Mouse (Mus musculus) liver, embryonic 16.5 days (tissue): ENCODE data around the gene Slc7a5. TPM values are rescaled to one million over a fixed set of nuclear protein-coding genes. Genes with fewer than 3 reads are reported as not detected.

Source experiments
- ATAC-seq: fragments of 200-750 bp; cut with Nextera tagmentation; 2 replicates; pipeline ENCODE4 v1.8.0; 2017; ENCODE audit warnings: low read depth, mild to moderate bottlenecking, moderate number of reproducible peaks, moderate library complexity
- H3K27ac ChIP-seq: fragments of 300-500 bp; sonication (generic); 2 replicates; pipeline ENCODE4 v1.5.1; 2014; ENCODE audit warnings: mild to moderate bottlenecking, low read length
- H3K27me3 ChIP-seq: fragments of 300-500 bp; sonication (generic); 2 replicates; pipeline ENCODE4 v1.6.1; 2014; ENCODE audit warnings: low read depth, low read length, mixed read lengths; ENCODE audit not compliant: control insufficient read depth, insufficient read depth
- H3K36me3 ChIP-seq: fragments of 300-500 bp; sonication (generic); 2 replicates; pipeline ENCODE4 v1.6.1; 2014; ENCODE audit warnings: mild to moderate bottlenecking; ENCODE audit not compliant: control insufficient read depth, insufficient read depth
- H3K4me1 ChIP-seq: fragments of 300-500 bp; sonication (generic); 2 replicates; pipeline ENCODE4 v1.6.1; 2014; ENCODE audit warnings: low read depth, low read length, mixed read lengths; ENCODE audit not compliant: control insufficient read depth
- H3K4me2 ChIP-seq: fragments of 300-500 bp; sonication (generic); 2 replicates; pipeline ENCODE4 v1.6.1; 2014; ENCODE audit warnings: low read depth, low read length, mixed read lengths
- H3K4me3 ChIP-seq: fragments of 300-500 bp; sonication (generic); 2 replicates; pipeline ENCODE4 v1.5.1; 2014; ENCODE audit warnings: low read depth, mild to moderate bottlenecking, low read length
- H3K9ac ChIP-seq: fragments of 300-500 bp; sonication (generic); 2 replicates; pipeline ENCODE4 v1.6.1; 2014; ENCODE audit warnings: low read depth, low read length
- H3K9me3 ChIP-seq: fragments of 300-500 bp; sonication (generic); replicated peaks from 2 replicates; pipeline ENCODE4 v1.6.1; 2016; ENCODE audit warnings: low read length; ENCODE audit not compliant: control insufficient read depth
- WGBS: fragments of 180-500 bp; shearing (Covaris S2); extraction: QIAGEN DNeasy Blood & Tissue Kit; methylation state at CpG from one replicate; pipeline ENCODE4 v1.1.7; 2014; ENCODE audit not compliant: insufficient replicate concordance; 5-methylcytosine and 5-hydroxymethylcytosine counted together
- polyA plus RNA-seq: library from polyadenylated mRNA; unstranded; fragments of >200 nt; fragmentation: Nextera tagmentation; extraction: Ambion mirVana; gene quantifications from 2 replicates; pipeline ENCODE4 v1.2.1, GENCODE M21; 2015

Gene Slc7a5
- polyA plus RNA-seq, 1 experiment from 2014 or later, result 36.9 TPM

DNA sequence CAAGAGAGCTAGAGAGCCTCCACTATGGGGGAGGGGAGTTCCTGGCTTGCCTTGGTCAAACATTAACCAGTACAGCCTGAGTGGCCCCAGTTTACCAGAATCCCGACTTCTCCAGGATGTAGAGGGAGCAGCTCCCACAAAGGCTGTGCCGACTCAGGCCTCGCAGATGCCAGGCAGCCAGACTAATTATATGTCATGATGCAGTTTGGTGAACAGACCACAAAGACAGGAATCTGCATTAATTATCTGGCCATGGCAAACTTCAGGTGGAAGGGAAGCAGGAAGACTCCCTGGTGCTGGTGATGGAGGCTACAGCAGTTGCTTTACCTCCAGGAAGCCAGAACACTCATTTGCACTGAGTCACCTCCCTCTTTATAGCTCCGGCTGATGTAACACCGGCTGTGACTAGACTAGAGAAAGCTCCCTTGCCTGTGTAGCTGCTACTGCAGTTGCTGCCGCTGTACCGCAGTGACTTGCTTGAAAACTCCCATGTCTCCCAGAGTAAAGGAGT, 9.6 kb downstream of the Slc7a5 start:
- 46% methylated on average over 7 of the region's 7 CpGs for WGBS
- Histone ChIP-seq H3K4me1 (peaks cover 73% of the 10 kb centered on the region), H3K4me3 (peak overlapping the region; percentile 52), H3K27me3 (no peaks in the 10 kb centered on the region), H3K4me2 (peak overlapping the region; percentile 68), H3K9me3 (no peaks in the 10 kb centered on the region), H3K27ac (peak overlapping the region; percentile 98), H3K9ac (peak overlapping the region; percentile 75), H3K36me3 (peaks cover 37% of the 10 kb centered on the region)
- peak; percentile 10 for ATAC-seq

DNA sequence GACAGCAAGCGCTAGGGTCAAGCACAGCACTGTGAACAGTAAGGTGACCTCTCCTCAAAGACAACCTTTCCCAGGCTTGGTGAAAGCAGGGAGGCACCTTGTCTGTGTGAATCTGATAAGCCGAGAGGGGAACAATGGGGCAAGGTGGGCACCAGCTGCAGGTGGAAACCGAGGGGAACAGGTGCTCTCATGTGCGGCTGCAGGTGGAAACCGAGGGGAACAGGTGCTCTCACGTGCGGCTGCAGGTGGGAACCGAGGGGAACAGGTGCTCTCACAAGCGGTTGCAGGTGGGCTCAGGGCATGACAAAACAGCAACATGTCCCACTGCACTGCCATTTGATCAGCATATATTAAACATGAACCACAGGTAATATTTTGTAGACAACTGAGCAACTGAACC, 10.3 kb downstream of the Slc7a5 start:
- peak overlapping the region; percentile 68 for H3K4me2 ChIP-seq
- H3K27me3 ChIP-seq, result no peaks in the 10 kb centered on the region
- ATAC-seq, result no peak
- peaks cover 66% of the 10 kb centered on the region for H3K4me1 ChIP-seq
- WGBS, result 55% methylated on average over 9 of the region's 9 CpGs
- peak overlapping the region; percentile 98 for H3K27ac ChIP-seq
- peaks cover 36% of the 10 kb centered on the region for H3K36me3 ChIP-seq
- H3K9me3 ChIP-seq, result no peaks in the 10 kb centered on the region
- H3K9ac ChIP-seq, result peak overlapping the region; percentile 75
- peak overlapping the region; percentile 52; the same call in 1 of the 2 replicates for H3K4me3 ChIP-seq

DNA sequence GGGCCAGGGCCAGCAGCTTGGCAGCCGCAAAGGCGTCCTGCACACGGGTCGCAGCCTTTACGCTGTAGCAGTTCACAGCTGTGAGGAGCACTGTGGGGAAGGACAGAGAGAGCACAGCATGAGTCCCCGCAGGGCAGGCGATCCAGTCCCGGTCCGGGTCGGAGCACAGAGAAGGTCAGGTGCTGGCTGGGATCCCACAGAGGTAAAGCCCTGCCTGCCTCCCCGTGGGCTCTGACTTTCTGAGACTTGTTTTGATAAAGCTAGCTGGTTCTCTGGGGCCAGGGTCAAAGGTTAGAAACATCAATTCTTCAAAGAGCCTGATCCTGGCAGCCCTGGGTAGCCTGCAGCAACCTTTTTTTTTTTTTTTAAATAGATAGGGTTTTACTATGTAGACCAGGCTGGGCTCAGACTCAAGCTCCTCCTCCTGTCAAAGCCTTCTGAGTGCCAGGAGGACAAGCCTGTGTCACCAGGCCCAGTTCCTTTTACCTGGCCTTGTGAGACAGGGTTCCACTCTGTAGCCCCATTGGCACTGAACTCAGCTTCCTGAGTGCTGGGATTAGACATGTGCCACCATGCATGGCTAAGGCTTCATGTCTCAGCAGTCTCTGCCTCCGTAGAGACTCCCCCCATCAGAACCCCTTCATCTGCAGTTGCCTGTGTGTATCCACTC, 10.9 kb downstream of the Slc7a5 start:
- H3K4me1 ChIP-seq, result peaks cover 60% of the 10 kb centered on the region
- H3K27ac ChIP-seq, result peak overlapping the region; percentile 98; the same call in 1 of the 2 replicates
- WGBS, result 82% methylated on average over 12 of the region's 12 CpGs
- H3K4me2 ChIP-seq, result peak overlapping the region; percentile 68; the same call in 1 of the 2 replicates
- peak overlapping the region; percentile 75 for H3K9ac ChIP-seq
- no peaks in the 10 kb centered on the region for H3K9me3 ChIP-seq
- H3K27me3 ChIP-seq, result no peaks in the 10 kb centered on the region
- ATAC-seq, result no peak
- peak overlapping the region; percentile 18; the same call in 1 of the 2 replicates for H3K4me3 ChIP-seq
- peaks cover 39% of the 10 kb centered on the region for H3K36me3 ChIP-seq

DNA sequence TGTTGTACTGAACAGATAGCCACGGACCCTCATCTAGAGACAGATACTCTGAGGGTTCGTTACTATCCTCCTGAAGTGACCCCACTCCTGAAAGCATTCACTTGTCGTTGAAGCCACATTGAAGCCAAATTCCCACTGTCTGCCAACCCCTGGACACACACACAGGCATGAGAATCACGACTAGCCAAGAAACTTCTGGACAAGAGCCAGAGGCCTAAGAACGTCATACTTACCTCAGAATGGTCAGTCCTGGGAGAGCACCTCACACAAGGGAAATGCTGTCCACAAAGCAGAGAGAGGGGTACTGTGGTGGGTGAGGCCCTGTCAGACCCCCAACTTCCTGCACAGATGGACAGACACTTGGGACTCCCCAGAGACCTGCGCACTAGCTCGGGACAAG, 11.6 kb downstream of the Slc7a5 start:
- Histone ChIP-seq H3K4me3 (no peak overlapping the region), H3K4me2 (0 out of 2 replicates have a peak overlapping the region, but pooled peaks have one; percentile 10), H3K27ac (no peak overlapping the region; the same call in 1 of the 2 replicates), H3K36me3 (peaks cover 42% of the 10 kb centered on the region), H3K4me1 (peaks cover 53% of the 10 kb centered on the region), H3K9me3 (no peaks in the 10 kb centered on the region), H3K27me3 (no peaks in the 10 kb centered on the region), H3K9ac (0 out of 2 replicates have a peak overlapping the region, but pooled peaks have one; percentile 4)
- WGBS, result 75% methylated on average over 7 of the region's 7 CpGs
- no peak for ATAC-seq

DNA sequence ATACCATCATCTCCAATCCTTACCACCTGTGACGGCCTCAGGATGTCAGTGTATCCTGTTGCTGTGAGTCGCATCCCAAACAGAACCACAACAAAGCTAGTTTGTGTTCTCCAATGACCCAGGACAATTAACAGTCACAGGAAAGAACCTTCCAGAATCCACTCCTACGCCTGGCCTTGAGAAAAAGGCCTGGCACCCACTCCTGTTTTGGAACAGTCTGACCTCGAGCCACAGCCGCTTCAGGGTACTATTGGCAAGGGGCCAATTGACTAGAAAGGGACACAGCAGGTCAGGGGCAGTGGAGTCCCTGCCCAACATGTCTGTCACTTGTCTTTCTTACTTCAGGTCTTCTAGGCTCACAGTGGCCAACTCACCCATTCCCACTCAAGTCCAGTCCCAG, 14.6 kb downstream of the Slc7a5 start:
- H3K9me3 ChIP-seq, result no peaks in the 10 kb centered on the region
- H3K4me3 ChIP-seq, result no peak overlapping the region
- no peak overlapping the region for H3K9ac ChIP-seq
- no peak for ATAC-seq
- H3K4me2 ChIP-seq, result no peak overlapping the region
- 87% methylated on average over 5 of the region's 5 CpGs for whole genome bisulfite sequencing
- H3K36me3 ChIP-seq, result peaks cover 60% of the 10 kb centered on the region
- no peak overlapping the region for H3K27ac ChIP-seq
- H3K4me1 ChIP-seq, result peaks cover 25% of the 10 kb centered on the region
- no peaks in the 10 kb centered on the region for H3K27me3 ChIP-seq

DNA sequence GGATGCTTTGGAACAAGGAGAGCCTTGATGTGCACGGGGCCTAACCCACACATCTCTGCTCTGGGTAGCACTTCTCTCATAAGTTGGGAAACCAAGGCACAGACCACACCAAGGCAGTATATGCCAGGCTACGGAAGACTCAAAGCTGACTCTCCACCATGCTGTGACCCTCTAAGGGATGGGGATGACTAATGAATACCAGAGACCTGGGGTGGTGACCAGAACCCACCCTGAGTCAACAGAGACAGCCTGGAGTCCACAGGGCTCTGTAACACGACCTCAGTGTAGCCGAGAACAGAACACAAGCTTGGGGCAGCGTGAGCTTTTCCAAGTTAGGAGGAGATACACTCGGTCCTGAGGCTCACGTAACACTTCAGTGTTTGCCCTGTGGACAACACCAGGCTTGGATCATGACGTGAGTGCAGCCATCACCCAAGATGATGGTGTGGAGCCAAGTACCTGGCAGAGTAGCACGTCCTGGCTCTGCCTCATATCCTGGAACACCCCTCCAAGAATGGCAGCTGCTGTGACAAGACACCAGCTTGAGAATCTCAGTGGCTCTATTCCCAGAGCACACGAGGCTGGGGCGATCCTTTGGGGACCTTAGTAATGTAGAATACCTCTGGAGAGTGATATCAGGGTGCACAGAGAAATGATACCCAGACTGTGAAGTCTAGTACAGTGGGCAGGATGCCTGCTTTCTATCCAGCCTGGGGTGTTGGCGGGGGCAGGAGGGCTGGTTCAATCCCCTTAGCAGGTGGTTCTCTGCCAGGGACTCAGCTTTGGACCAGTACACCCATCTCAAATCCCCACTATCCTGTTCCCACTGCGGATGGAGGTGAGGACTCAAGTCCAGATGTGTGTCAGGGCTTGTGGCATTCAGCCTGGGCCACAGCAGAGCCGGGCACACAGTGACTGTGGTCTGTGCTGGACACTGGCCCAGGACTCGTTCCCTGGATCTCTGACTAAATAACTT, 17.4 kb downstream of the Slc7a5 start:
- no peaks in the 10 kb centered on the region for H3K27me3 ChIP-seq
- 83% methylated on average over 15 of the region's 15 CpGs for WGBS
- H3K27ac ChIP-seq, result no peak overlapping the region
- no peaks in the 10 kb centered on the region for H3K9me3 ChIP-seq
- no peak overlapping the region for H3K4me3 ChIP-seq
- peaks cover 74% of the 10 kb centered on the region for H3K36me3 ChIP-seq
- no peak overlapping the region for H3K9ac ChIP-seq
- no peak for ATAC-seq
- peaks cover 2% of the 10 kb centered on the region for H3K4me1 ChIP-seq
- H3K4me2 ChIP-seq, result no peak overlapping the region

DNA sequence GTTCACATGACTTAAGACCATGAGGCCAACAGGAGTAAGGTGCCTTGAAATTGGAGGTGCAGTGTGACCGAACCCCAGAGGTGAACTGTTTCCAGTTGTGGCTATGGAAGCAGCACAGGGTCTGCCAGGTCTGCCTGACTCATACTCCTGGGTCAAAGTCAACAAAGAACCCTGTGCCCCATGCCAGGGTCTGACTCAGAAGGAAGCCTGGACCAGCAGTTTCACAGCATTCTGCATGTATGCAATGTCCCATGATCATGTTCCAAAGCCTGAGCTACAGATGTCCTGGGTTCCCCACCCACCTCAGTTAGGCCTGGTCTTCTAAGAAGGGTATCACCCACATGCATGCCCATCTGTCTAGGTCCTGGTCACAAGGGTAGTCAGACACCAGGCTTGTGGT, 18.2 kb downstream of the Slc7a5 start:
- 84% methylated on average over 1 of the region's 1 CpGs for WGBS
- H3K4me1 ChIP-seq, result no peaks in the 10 kb centered on the region
- no peaks in the 10 kb centered on the region for H3K9me3 ChIP-seq
- H3K9ac ChIP-seq, result no peak overlapping the region
- no peaks in the 10 kb centered on the region for H3K27me3 ChIP-seq
- no peak overlapping the region for H3K4me3 ChIP-seq
- H3K36me3 ChIP-seq, result peaks cover 74% of the 10 kb centered on the region
- no peak overlapping the region for H3K4me2 ChIP-seq
- no peak overlapping the region for H3K27ac ChIP-seq
- no peak for ATAC-seq

DNA sequence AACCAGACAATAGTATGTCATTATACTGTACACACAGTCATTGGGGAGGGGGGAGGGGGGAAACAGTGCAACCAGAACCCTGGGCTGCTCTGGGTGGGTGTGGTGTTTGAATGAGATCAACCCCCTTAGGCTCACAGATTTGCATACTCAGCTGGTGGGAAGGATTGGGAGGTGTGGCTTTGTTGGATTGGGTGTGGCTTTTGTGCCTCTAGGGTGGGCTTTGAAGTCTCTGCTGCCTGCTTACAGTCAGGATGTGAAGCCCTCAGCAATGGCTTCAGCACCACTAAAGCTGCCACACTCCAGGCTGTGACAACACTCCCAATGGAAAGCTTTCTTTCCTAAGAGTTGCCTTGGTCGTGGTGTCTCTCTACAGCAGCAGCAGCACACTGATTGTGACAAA, 19.9 kb downstream of the Slc7a5 start:
- H3K9me3 ChIP-seq, result no peaks in the 10 kb centered on the region
- H3K4me1 ChIP-seq, result no peaks in the 10 kb centered on the region
- H3K27ac ChIP-seq, result no peak overlapping the region
- WGBS, result 71% methylated on average over 1 of the region's 1 CpGs
- H3K36me3 ChIP-seq, result peaks cover 79% of the 10 kb centered on the region
- H3K4me2 ChIP-seq, result no peak overlapping the region
- no peaks in the 10 kb centered on the region for H3K27me3 ChIP-seq
- H3K9ac ChIP-seq, result no peak overlapping the region
- no peak overlapping the region for H3K4me3 ChIP-seq
- ATAC-seq, result no peak
